Mouse (Mus musculus) lung, adult 2 months (tissue): ENCODE results near the gene Cluap1. TPM values are rescaled to one million over a fixed set of nuclear protein-coding genes. Genes with fewer than 3 reads are reported as not detected.

Source experiments
- DNase-seq: peaks from one replicate; pipeline ENCODE4 v3.0.0; 2022
- H3K4me1 ChIP-seq: fragments of 200-500 bp; 2 replicates; pipeline ENCODE4 v1.6.1; 2011; ENCODE audit warnings: low read length; ENCODE audit not compliant: control insufficient read depth, insufficient read depth
- H3K4me3 ChIP-seq: fragments of 200-500 bp; replicated peaks from 2 replicates; pipeline ENCODE3; 2011; ENCODE audit warnings: low read depth, mild to moderate bottlenecking, control low read depth, low read length; ENCODE audit errors: extremely low read depth
- CTCF ChIP-seq: fragments of 200-500 bp; IDR thresholded peaks from 2 replicates; pipeline ENCODE4 v1.5.1; 2011; ENCODE audit warnings: mild to moderate bottlenecking, low read length, control low read depth; ENCODE audit not compliant: insufficient read depth
- POLR2A ChIP-seq: fragments of 200-500 bp; IDR thresholded peaks from 2 replicates; pipeline ENCODE4 v1.6.1; 2011; ENCODE audit warnings: low read depth, mild to moderate bottlenecking, control low read depth, low read length, borderline replicate concordance; ENCODE audit errors: extremely low read depth
- WGBS: fragments of 180-500 bp; shearing (Covaris S2); methylation state at CpG from one replicate; pipeline ENCODE4 v1.1.7; 2018; 5-methylcytosine and 5-hydroxymethylcytosine counted together
- polyA plus RNA-seq: library from polyadenylated mRNA; depleted of rRNA; stranded (reverse); fragments of >200 nt; gene quantifications from 2 replicates; pipeline ENCODE4 v1.2.3, GENCODE M21; 2012; rRNA removed

Cluap1 gene
- 5.7 and 6.3 TPM in 2 replicates for polyA plus RNA-seq

- Histone ChIP-seq H3K4me3 (peak within 1 kb of the TSS; percentile 67), H3K4me1 (peaks cover 6% of the 10 kb centered on the region)
- under 1% methylated on average over 33 of the region's 33 CpGs for WGBS
- DNase-seq, result peak; percentile 92
- TF ChIP-seq CTCF, result peak; percentile 88
- TF ChIP-seq POLR2A, result peak; percentile 79; the same call in 1 of the 2 replicates
Observed at GRCm38 (mm10) chr16:3908537-3909111, at the start of gene Cluap1, which contains the start of gene 1700037C18Rik. Cluap1 (plus strand) TSS chr16:3908801. 1700037C18Rik (minus strand) TSS chr16:3908689.

GRCm38 (mm10) chr16:3859254-3859653 lies 49.3 kb upstream of the Cluap1 start:
- H3K4me1 ChIP-seq, result no peaks in the 10 kb centered on the region
- WGBS, result 91% methylated on average over 4 of the region's 4 CpGs
- TF ChIP-seq CTCF (no peak), POLR2A (no peak)
- no peak for DNase-seq
- H3K4me3 ChIP-seq, result no peak overlapping the region

GRCm38 (mm10) chr16:3871815-3872214 lies 36.8 kb upstream of the Cluap1 start:
- H3K4me1 ChIP-seq, result peaks cover 6% of the 10 kb centered on the region
- peak overlapping the region; percentile 78 for H3K4me3 ChIP-seq
- no peak for DNase-seq
- TF ChIP-seq POLR2A (no peak), CTCF (no peak)
- 3% methylated on average over 16 of the region's 16 CpGs for WGBS

- Histone ChIP-seq H3K4me3 (peak within 1 kb of the TSS; percentile 78), H3K4me1 (peaks cover 6% of the 10 kb centered on the region)
- WGBS, result 5% methylated on average over 47 of the region's 47 CpGs
- TF ChIP-seq CTCF (no peak), POLR2A (peak; percentile 27; the same call in 1 of the 2 replicates)
- DNase-seq, result peak; percentile 89
Observed at GRCm38 (mm10) chr16:3872216-3873047, 36.2 kb upstream of the Cluap1 start, which contains the start of gene Naa60. Naa60 (plus strand) TSS chr16:3872375.

GRCm38 (mm10) chr16:3876346-3876745 lies 32.3 kb upstream of the Cluap1 start:
- DNase-seq, result no peak
- peaks cover 4% of the 10 kb centered on the region for H3K4me1 ChIP-seq
- TF ChIP-seq CTCF (no peak), POLR2A (no peak)
- 92% methylated on average over 4 of the region's 4 CpGs for whole genome bisulfite sequencing
- H3K4me3 ChIP-seq, result no peak overlapping the region

GRCm38 (mm10) chr16:3884201-3885064 lies 24.2 kb upstream of the Cluap1 start, which contains the start of the genes Zfp597 and Gm20695:
Zfp597 (minus strand) TSS chr16:3884561.
Gm20695 (plus strand) TSS chr16:3884648.
- Histone ChIP-seq H3K4me3 (peak within 1 kb of the TSS; percentile 77), H3K4me1 (peaks cover 9% of the 10 kb centered on the region)
- DNase-seq, result peak; percentile 95
- peak; percentile 63; the same call in 1 of the 2 replicates for TF ChIP-seq POLR2A
- TF ChIP-seq CTCF, result no peak
- WGBS, result under 1% methylated on average over 88 of the region's 88 CpGs

- DNase-seq, result no peak
- Histone ChIP-seq H3K4me3 (peak overlapping the region; percentile 77), H3K4me1 (peaks cover 9% of the 10 kb centered on the region)
- under 1% methylated on average over 10 of the region's 10 CpGs for WGBS
- TF ChIP-seq CTCF, result no peak
- TF ChIP-seq POLR2A, result no peak
Observed at GRCm38 (mm10) chr16:3885065-3885670, 23.4 kb upstream of the Cluap1 start.

GRCm38 (mm10) chr16:3891621-3892295 lies 16.8 kb upstream of the Cluap1 start:
- no peak for TF ChIP-seq POLR2A
- TF ChIP-seq CTCF, result no peak
- WGBS, result 94% methylated on average over 14 of the region's 14 CpGs

GRCm38 (mm10) chr16:3893739-3894138 lies 14.9 kb upstream of the Cluap1 start:
- H3K4me3 ChIP-seq, result no peak overlapping the region
- DNase-seq, result no peak
- H3K4me1 ChIP-seq, result peaks cover 2% of the 10 kb centered on the region; the same call in 1 of the 2 replicates
- 41% methylated on average over 3 of the region's 3 CpGs for WGBS
- TF ChIP-seq POLR2A, result no peak
- no peak for TF ChIP-seq CTCF

More at GRCm38 (mm10) chr16:3891621-3892295, 16.8 kb upstream of the Cluap1 start:
- Histone ChIP-seq H3K4me1 (peaks cover 2% of the 10 kb centered on the region; the same call in 1 of the 2 replicates), H3K4me3 (no peak overlapping the region)
- DNase-seq, result no peak
